In genomic region chr3:56962248-56963013, GRCm38 (mm10) we compare ENCODE assay signal across 8 mouse cellular contexts.
DNase-seq lines count a peak whose midpoint lies in the region; ATAC-seq lines count a peak whose summit lies in the region.

No protein-coding gene starts in this region.

- peaks cover 19% of the 10 kb centered on the region for H3K4me1 ChIP-seq in forebrain, embryonic 12.5 days
- peaks cover 8% of the 10 kb centered on the region; the same call in 1 of the 2 replicates for H3K4me1 ChIP-seq in neural tube, embryonic 12.5 days
- H3K4me1 ChIP-seq in liver, embryonic 11.5 days (replicated peaks; ENCODE audit: control insufficient read depth, insufficient read depth, low read length), result no peaks in the 10 kb centered on the region
- H3K4me1 ChIP-seq in heart, embryonic 12.5 days (replicated peaks), result no peaks in the 10 kb centered on the region

- WGBS in forebrain, embryonic 12.5 days, result 19% methylated on average over 3 of the region's 3 CpGs
- WGBS in neural tube, embryonic 12.5 days, result 24% methylated on average over 3 of the region's 3 CpGs
- WGBS in liver, embryonic 11.5 days, result 52% methylated on average over 3 of the region's 3 CpGs
- WGBS in heart, embryonic 12.5 days, result 38% methylated on average over 3 of the region's 3 CpGs

- H3K36me3 ChIP-seq in forebrain, embryonic 12.5 days (replicated peaks), result no peaks in the 10 kb centered on the region
- H3K36me3 ChIP-seq in neural tube, embryonic 12.5 days, result no peaks in the 10 kb centered on the region
- no peaks in the 10 kb centered on the region for H3K36me3 ChIP-seq in liver, embryonic 11.5 days (ENCODE audit: control insufficient read depth, insufficient read depth, low read length)
- H3K36me3 ChIP-seq in heart, embryonic 12.5 days, result no peaks in the 10 kb centered on the region

- H3K27me3 ChIP-seq in forebrain, embryonic 12.5 days, result 0 out of 2 replicates have a peak, but pooled peaks cover 2% of the 10 kb centered on the region
- H3K27me3 ChIP-seq in neural tube, embryonic 12.5 days (replicated peaks), result no peaks in the 10 kb centered on the region
- H3K27me3 ChIP-seq in liver, embryonic 11.5 days (replicated peaks; ENCODE audit: control insufficient read depth, insufficient read depth, low read length), result no peaks in the 10 kb centered on the region
- no peaks in the 10 kb centered on the region for H3K27me3 ChIP-seq in heart, embryonic 12.5 days (replicated peaks)

- H3K4me3 ChIP-seq in forebrain, embryonic 12.5 days (replicated peaks), result no peak overlapping the region
- H3K4me3 ChIP-seq in neural tube, embryonic 12.5 days, result no peak overlapping the region
- no peak overlapping the region for H3K4me3 ChIP-seq in liver, embryonic 11.5 days (ENCODE audit: low read depth, low read length)
- no peak overlapping the region for H3K4me3 ChIP-seq in heart, embryonic 12.5 days

- DNase-seq in 3134 (ENCODE audit: extremely low read depth, insufficient read length, low spot score), result peak; percentile 85
- peak; percentile 27 for DNase-seq in adrenal gland, adult 8-10 months
- peak; percentile 61 for DNase-seq in layer of hippocampus, adult 9-10 months (ENCODE audit: low spot score)
- DNase-seq in liver, embryonic 11.5 days (ENCODE audit: low spot score), result no peak

- H3K9me3 ChIP-seq in forebrain, embryonic 12.5 days, result no peaks in the 10 kb centered on the region
- H3K9me3 ChIP-seq in neural tube, embryonic 12.5 days, result no peaks in the 10 kb centered on the region
- no peaks in the 10 kb centered on the region for H3K9me3 ChIP-seq in liver, embryonic 11.5 days (ENCODE audit: control insufficient read depth, low read length)
- no peaks in the 10 kb centered on the region for H3K9me3 ChIP-seq in heart, embryonic 12.5 days (replicated peaks)

- no peak overlapping the region for H3K9ac ChIP-seq in forebrain, embryonic 12.5 days
- no peak overlapping the region for H3K9ac ChIP-seq in neural tube, embryonic 12.5 days
- H3K9ac ChIP-seq in liver, embryonic 11.5 days (ENCODE audit: low read depth, low read length), result no peak overlapping the region
- no peak overlapping the region for H3K9ac ChIP-seq in heart, embryonic 12.5 days

- peak overlapping the region; percentile 53; the same call in 1 of the 2 replicates for H3K27ac ChIP-seq in forebrain, embryonic 12.5 days
- no peak overlapping the region for H3K27ac ChIP-seq in neural tube, embryonic 12.5 days
- no peak overlapping the region for H3K27ac ChIP-seq in liver, embryonic 11.5 days (ENCODE audit: low read depth, low read length)
- H3K27ac ChIP-seq in heart, embryonic 12.5 days (ENCODE audit: poor library complexity, severe bottlenecking), result no peak overlapping the region

- peak; percentile 93 for ATAC-seq in forebrain, embryonic 12.5 days (ENCODE audit: low FRiP score)
- peak; percentile 90 for ATAC-seq in neural tube, embryonic 12.5 days (ENCODE audit: low FRiP score, low read depth)
- ATAC-seq in liver, embryonic 11.5 days (replicated peaks; ENCODE audit: low FRiP score), result no peak
- ATAC-seq in heart, embryonic 12.5 days (ENCODE audit: insufficient number of reproducible peaks, low FRiP score), result no peak
- no peak for ATAC-seq in activated CD4-positive, CD25-positive, alpha-beta regulatory T cell, adult 4 months

- no peak overlapping the region for H3K4me2 ChIP-seq in forebrain, embryonic 12.5 days
- H3K4me2 ChIP-seq in neural tube, embryonic 12.5 days (replicated peaks), result peak overlapping the region; percentile 18; the same call in 1 of the 2 replicates
- H3K4me2 ChIP-seq in liver, embryonic 11.5 days, result no peak overlapping the region
- no peak overlapping the region for H3K4me2 ChIP-seq in heart, embryonic 12.5 days

Comparison
In these comparisons a context has a peak if more than half of its experiments do, and no peak if none do; other contexts are left out.
1. ATAC-seq: peak in forebrain, embryonic 12.5 days (single experiment) and neural tube, embryonic 12.5 days (single experiment); none in liver, embryonic 11.5 days (single experiment), heart, embryonic 12.5 days (single experiment) and activated CD4-positive, CD25-positive, alpha-beta regulatory T cell, adult 4 months (single experiment).